Mouse (Mus musculus): ENCODE measurements around the gene Hhip.
"Not testable (repeated sequence)": the region's sequence is repeated elsewhere in the genome, so short reads cannot be mapped to it uniquely, and the experiment has no call there.

The Hhip gene

DNA sequence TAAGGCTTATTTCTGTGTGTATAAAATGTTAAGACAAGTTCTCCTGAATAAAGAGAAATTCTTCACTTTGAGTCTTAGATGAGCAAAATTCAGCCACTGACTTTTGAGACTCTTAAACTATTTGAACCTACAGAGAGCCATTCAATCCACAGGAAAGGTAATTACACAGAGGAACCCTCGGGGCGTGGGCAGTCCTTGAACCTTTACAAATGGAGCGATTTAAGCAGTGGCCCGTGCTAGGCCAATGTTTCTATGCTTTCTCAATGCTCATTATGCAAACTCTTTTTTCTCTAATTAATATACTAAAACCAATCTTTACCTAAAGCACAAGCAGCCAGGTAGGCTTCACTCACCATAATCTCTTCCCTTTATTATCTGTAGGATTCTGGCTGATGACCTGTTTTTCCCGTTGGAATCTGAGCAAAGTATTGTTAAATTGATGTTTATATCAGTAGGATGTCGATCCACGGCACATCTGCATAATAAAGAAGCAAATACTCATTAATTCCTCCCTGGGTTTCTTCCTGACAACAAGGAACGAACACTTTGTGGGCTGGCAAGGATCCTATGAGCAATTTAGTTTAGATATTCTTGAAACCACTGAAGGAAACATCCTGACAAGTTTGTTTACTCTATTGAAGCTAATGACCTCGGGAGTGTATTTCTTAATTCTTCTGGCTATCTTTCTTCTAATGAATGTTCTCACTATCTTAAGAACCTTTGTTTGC, 65.5 kb downstream of the Hhip start:
- no peak for DNase-seq

GRCm38 (mm10) chr8:79991420-79991819, 66.4 kb downstream of the Hhip start:
- DNase-seq: not testable (repeated sequence)

DNA sequence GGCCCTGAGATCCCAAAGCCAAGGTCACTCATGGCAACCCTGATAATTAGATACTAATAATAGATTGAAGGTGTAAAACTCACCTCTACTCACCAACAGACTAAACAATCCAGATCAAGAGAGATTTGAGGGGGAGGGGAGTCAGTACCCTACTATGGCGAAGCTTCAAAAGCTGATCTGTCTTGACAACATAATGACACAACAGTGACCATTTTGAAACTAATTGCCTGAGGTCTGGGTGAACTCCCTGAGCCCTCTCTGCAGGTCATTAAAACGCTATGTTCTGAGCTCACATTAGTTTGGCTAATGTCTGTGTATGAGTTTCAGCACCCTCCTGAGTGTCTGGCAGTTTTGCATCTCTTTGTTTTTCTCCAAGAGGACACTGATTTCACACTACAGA, 72.9 kb downstream of the Hhip start:
- DNase-seq: no peak

GRCm38 (mm10) chr8:79982144-79982543, 75.7 kb downstream of the Hhip start:
- DNase-seq: no peak

DNA sequence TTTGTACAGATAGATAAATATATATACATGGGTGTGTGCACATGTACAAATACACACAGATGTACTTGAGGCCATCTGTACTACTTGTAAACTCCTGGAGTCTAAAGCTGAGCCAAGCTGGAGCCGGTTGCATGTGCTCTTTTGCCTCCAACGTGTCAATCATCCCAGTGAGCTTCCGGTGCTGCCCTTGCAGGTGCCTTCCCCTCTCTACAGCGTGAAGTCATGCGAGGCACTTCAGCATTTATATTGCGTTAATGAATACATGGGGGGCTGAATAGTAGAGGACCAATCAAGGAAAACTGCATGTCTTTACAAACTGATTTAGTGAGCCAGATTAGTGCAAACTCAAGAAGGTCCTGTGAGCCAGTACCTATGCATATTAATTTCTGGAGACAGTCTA, 91.6 kb downstream of the Hhip start:
- DNase-seq: no peak

DNA sequence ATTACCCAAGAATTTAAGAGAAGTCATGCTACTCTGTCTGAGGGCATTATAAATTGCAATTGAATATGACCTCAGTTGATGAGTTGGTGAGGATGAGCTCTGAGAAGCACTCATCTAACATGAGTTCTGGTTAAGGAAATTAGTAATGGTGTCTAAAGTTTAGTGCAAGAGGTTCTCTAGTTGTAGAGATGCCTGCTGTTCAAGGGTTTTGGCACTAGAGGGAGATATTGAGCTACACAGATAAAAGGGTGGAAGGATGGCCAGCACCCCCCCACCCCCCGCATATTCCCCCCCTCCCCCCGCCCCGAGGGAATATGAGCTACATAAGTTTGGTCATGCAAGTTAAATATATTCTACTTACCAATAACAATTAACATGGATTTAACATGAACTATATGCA, 104.9 kb downstream of the Hhip start:
- DNase-seq: no peak

DNA sequence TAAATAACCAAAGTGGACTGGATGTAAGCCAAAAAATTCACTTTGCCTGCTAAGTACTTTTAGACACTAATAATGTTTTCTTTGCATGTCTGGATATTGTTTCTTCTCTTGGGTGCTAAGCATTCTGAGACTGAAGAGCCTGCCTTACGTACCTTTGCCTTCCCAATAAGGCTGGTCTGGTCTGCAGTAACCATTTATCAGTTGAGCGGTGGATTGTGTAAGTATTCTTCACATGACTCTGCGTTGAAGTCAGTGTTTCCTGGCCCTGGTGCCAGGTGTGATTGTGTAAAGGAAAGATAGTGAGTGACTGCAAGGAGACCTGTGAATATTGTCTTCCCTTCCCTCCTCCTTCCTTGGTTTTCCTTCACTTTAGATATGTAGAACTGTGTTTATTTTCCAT, 107.4 kb downstream of the Hhip start:
- DNase-seq: no peak

DNA sequence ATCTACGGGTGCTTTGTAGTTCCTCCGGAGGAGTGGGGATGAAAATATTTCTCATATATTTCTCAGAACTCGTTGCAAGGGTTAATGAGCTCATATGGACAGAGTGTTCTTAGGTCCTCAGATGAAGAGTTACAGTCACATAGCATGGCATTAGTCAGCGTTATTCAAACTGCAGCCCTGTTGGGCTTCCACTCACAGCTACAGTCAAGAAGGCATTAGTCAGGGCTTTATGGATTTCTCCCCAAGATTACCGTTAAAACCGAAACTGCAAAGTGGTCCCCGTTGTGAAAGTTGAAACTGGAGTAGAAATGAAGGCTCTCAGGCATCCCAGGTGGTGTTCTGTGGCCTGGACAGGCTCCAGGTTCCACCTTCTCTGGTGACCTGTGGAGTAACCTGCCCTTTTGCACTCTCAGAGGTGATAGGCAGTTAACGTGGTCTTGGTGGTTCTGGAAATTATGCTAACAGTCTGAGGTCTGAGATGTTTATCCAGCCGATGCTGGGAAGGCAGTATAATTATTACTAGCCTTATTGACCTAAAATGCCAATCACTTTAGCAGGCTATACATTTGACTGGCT, 112.2 kb downstream of the Hhip start:
- no peak for DNase-seq

- no peak for DNase-seq
These were observed 116.7 kb downstream of the Hhip start for GRCm38 (mm10) chr8:79941070-79941469.

- DNase-seq: no peak
These were observed 120.9 kb downstream of the Hhip start for GRCm38 (mm10) chr8:79936856-79937445.

GRCm38 (mm10) chr8:79935793-79936192, 122.0 kb downstream of the Hhip start:
- DNase-seq: no peak

DNA sequence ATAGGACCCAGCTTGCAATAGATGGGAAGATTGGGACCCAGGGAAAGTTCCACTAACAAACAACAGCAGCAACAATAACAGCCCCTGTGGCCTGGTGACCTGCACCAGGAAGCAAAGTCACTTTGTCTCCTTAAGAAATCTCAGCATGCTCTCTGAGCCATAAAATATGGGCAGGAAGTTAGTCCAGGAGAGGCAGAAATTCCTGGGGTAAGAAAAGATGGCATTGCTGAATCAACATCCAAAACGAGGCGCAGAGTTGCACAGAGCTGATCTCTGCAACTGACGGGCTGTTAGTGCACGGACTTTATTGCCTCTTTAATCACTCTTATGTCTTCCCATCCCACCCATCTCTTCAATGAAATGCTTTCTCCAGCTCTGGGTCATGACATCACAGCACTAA, 128.6 kb downstream of the Hhip start:
- no peak for DNase-seq

DNA sequence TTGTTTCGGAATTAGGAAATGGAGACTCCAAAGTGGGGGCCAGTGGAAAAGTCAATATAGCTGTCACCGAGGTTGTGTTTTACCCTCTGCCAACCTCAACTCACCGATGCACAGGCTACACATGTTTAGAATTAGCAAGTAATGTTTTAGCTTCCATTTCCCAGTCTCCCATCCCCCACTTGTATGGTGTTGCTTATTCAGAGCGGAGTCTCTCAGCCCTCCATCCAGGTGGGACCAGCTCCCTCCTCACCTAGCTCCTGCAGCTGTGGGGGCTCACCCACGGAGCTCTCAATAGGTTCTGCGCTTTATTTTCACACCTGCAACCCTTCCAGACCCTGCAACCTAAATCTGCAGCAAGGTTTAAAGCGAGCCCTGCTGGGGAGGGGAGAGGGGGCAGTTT, 140.6 kb downstream of the Hhip start:
- no peak for DNase-seq
